Mouse (Mus musculus) liver, postnatal 0 days (tissue): ENCODE results near the gene Naa80.

Experiments used
- CTCF ChIP-seq: sonication (generic); IDR thresholded peaks from 2 replicates; pipeline ENCODE4 v1.5.1; 2016; ENCODE audit warnings: antibody characterized with exemption, low read depth
- EP300 ChIP-seq: IDR thresholded peaks from 2 replicates; pipeline ENCODE4 v1.6.1; 2016; ENCODE audit warnings: antibody characterized with exemption, low read depth, mild to moderate bottlenecking

DNA sequence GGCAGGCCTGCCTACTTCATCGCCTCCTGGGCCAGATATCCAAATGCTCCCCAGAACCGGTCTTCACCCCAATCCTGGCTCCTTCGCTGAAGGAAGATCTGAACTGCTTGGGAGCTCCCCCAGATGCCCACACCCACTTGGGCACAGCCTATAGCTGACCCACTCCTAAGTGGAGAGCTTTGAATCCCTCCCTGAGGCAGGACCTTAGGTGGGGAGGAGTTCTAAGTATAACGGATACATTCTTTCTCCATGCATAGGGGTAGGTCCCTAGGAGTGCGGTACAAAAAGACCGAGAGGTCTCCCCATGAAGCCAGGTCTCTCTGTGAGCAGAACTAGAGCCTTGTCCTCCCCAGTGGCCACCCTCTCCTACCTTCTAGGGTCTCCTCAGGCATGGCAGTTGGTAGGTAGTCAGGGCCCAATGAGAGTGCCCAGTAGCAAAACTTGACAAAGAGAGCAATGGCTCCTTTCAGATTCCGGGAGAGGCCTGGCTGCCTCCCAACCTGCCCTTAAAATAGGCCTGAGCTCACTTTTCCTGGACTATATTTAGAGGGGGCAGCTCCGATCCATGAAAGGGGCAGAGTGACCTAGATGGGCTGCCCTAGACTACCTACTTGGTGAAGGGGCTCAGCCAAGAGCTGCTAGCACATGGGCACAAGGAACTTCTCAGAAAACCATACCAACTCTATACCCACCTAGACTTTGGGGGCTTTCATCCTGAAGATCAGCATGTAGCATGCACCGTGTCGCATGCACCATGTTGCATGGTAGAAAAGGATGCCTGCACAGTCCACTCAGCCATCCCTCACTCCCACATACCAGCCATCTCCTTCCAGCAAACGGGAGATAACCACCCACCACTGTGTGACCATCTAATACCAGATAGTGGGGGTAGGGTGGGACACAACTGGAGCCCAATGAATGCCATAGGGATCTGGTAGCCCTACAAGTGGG lies 18.2 kb downstream of the Naa80 start:
- TF ChIP-seq EP300 (no peak), CTCF (no peak)
